Mouse (Mus musculus) thymus, adult 2 months (tissue): Measurements from ENCODE around the gene Dapl1.

Source experiments
- CTCF ChIP-seq: fragments of 200-500 bp; IDR thresholded peaks from 2 replicates; pipeline ENCODE4 v1.5.1; 2012; ENCODE audit warnings: mild to moderate bottlenecking, control low read depth, low read length, moderate library complexity, borderline replicate concordance; ENCODE audit not compliant: control insufficient read depth, poor library complexity, insufficient read depth; ENCODE audit errors: extremely low read depth
- POLR2A ChIP-seq: fragments of 200-500 bp; IDR thresholded peaks from 2 replicates; pipeline ENCODE4 v1.6.1; 2012; ENCODE audit warnings: mild to moderate bottlenecking, low read length, control low read depth, moderate library complexity; ENCODE audit not compliant: control insufficient read depth, poor library complexity, insufficient read depth; ENCODE audit errors: extremely low read depth

GRCm38 (mm10) chr2:59520663-59521062 lies 36.2 kb downstream of the Dapl1 start:
- TF ChIP-seq POLR2A (no peak), CTCF (no peak)
